Mouse (Mus musculus): Measurements from ENCODE around the gene Asxl1.
"Not testable (repeated sequence)": the region's sequence is repeated elsewhere in the genome, so short reads cannot be mapped to it uniquely, and the experiment has no call there.

The Asxl1 gene

GRCm38 (mm10) chr2:153343191-153343590 lies 2.4 kb upstream of the Asxl1 start:
- no peak for DNase-seq (ENCODE audit: low read depth, low spot score)

- DNase-seq (ENCODE audit: low read depth, low spot score) = no peak
These were observed 567 bp upstream of the Asxl1 start for GRCm38 (mm10) chr2:153345071-153345453.

GRCm38 (mm10) chr2:153346221-153347182 lies 873 bp downstream of the Asxl1 start:
- DNase-seq (ENCODE audit: low read depth, low spot score) = peak; percentile 91

GRCm38 (mm10) chr2:153347183-153347781 lies 1.7 kb downstream of the Asxl1 start:
- no peak for DNase-seq (ENCODE audit: low read depth, low spot score)

- DNase-seq (ENCODE audit: low read depth, low spot score) = no peak
These were observed 2.6 kb downstream of the Asxl1 start for GRCm38 (mm10) chr2:153348100-153348831.

GRCm38 (mm10) chr2:153350552-153351181 lies 5.0 kb downstream of the Asxl1 start:
- no peak for DNase-seq (ENCODE audit: low read depth, low spot score)

- no peak for DNase-seq (ENCODE audit: low read depth, low spot score)
These were observed 9.0 kb downstream of the Asxl1 start for GRCm38 (mm10) chr2:153354648-153355047.

GRCm38 (mm10) chr2:153356784-153357183 lies 11.2 kb downstream of the Asxl1 start:
- no peak for DNase-seq (ENCODE audit: low read depth, low spot score)

GRCm38 (mm10) chr2:153361101-153361710 lies 15.6 kb downstream of the Asxl1 start:
- DNase-seq (ENCODE audit: low read depth, low spot score) = no peak

- DNase-seq (ENCODE audit: low read depth, low spot score) = not testable (repeated sequence)
These were observed 18.9 kb downstream of the Asxl1 start for GRCm38 (mm10) chr2:153364531-153364930.

GRCm38 (mm10) chr2:153370871-153371270 lies 25.2 kb downstream of the Asxl1 start:
- DNase-seq (ENCODE audit: low read depth, low spot score) = no peak

- DNase-seq (ENCODE audit: low read depth, low spot score) = no peak
These were observed 29.8 kb downstream of the Asxl1 start for GRCm38 (mm10) chr2:153375380-153375779.

GRCm38 (mm10) chr2:153380479-153380878 lies 34.9 kb downstream of the Asxl1 start:
- no peak for DNase-seq (ENCODE audit: low read depth, low spot score)

- DNase-seq (ENCODE audit: low read depth, low spot score) = no peak
These were observed 44.2 kb downstream of the Asxl1 start for GRCm38 (mm10) chr2:153389831-153390230.

GRCm38 (mm10) chr2:153393045-153393444 lies 47.4 kb downstream of the Asxl1 start:
- no peak for DNase-seq (ENCODE audit: low read depth, low spot score)

- no peak for DNase-seq (ENCODE audit: low read depth, low spot score)
These were observed 52.3 kb downstream of the Asxl1 start for GRCm38 (mm10) chr2:153397790-153398515.

GRCm38 (mm10) chr2:153399166-153399565 lies 53.5 kb downstream of the Asxl1 start:
- no peak for DNase-seq (ENCODE audit: low read depth, low spot score)

GRCm38 (mm10) chr2:153404062-153404461 lies 58.4 kb downstream of the Asxl1 start:
- DNase-seq (ENCODE audit: low read depth, low spot score) = no peak

- DNase-seq (ENCODE audit: low read depth, low spot score) = no peak
These were observed 59.3 kb downstream of the Asxl1 start for GRCm38 (mm10) chr2:153404882-153405281.

- no peak for DNase-seq (ENCODE audit: low read depth, low spot score)
These were observed 61.3 kb downstream of the Asxl1 start for GRCm38 (mm10) chr2:153406882-153407281.

GRCm38 (mm10) chr2:153408971-153409370 lies 63.3 kb downstream of the Asxl1 start:
- no peak for DNase-seq (ENCODE audit: low read depth, low spot score)

Measured in mesoderm, embryonic 11.5 days (tissue).